Mouse (Mus musculus): Measurements from ENCODE around the gene Pcbp3. TPM values are rescaled to one million over a fixed set of nuclear protein-coding genes. Genes with fewer than 3 reads are reported as not detected.

Pcbp3 gene
- total and polyA plus RNA-seq, 3 experiments: not detected

GRCm38 (mm10) chr10:76809916-76810660 lies 151.6 kb downstream of the Pcbp3 start:
- Histone ChIP-seq H3K36me3 (replicated peaks in 1 of 2; ENCODE audit: control insufficient read depth in 1 of 2, insufficient read depth in 1 of 2, low read length in 1 of 2) (no peaks in the 10 kb centered on the region), H3K9ac (ENCODE audit: insufficient read depth, low read depth) (no peak overlapping the region), H3K27ac (ENCODE audit: insufficient read depth, low read depth) (no peak overlapping the region), H3K9me3 (replicated peaks; ENCODE audit: low read length) (no peaks in the 10 kb centered on the region), H3K4me1 (ENCODE audit: control insufficient read depth in 1 of 2, insufficient read depth in 2 of 2) (0 out of 4 replicates have a peak, but pooled peaks cover 0 to 2% of the 10 kb centered on the region in 2 experiments), H3K4me3 (replicated peaks in 1 of 3; ENCODE audit: low read depth in 2 of 3, low read length in 2 of 3, poor library complexity in 1 of 3) (no peak overlapping the region), H3K4me2 (ENCODE audit: insufficient read depth, low read depth, poor library complexity, severe bottlenecking) (no peak overlapping the region), H3K79me2 (replicated peaks; ENCODE audit: control insufficient read depth, extremely low read depth, insufficient read depth, poor library complexity, severe bottlenecking) (no peaks in the 10 kb centered on the region), H3K27me3 (replicated peaks) (peaks cover 77% of the 10 kb centered on the region)
- TF ChIP-seq ZKSCAN1 (IDR thresholded peaks at IDR 0.05; ENCODE audit: borderline replicate concordance, low read depth, low read length): no peak
- TF ChIP-seq MXI1 (IDR thresholded peaks at IDR 0.05; ENCODE audit: low read depth, low read length): no peak
- TF ChIP-seq MAX (IDR thresholded peaks at IDR 0.05; ENCODE audit: low read length): no peak
- TF ChIP-seq NRF1 (IDR thresholded peaks at IDR 0.05; ENCODE audit: low read depth, low read length): no peak
- TF ChIP-seq CTCF (conservative IDR thresholded peaks at IDR 0.05 in 1 of 2, IDR thresholded peaks at IDR 0.05 in 1 of 2; ENCODE audit: low read depth in 2 of 2, low read length in 2 of 2): no peak
- TF ChIP-seq NELFE (IDR thresholded peaks at IDR 0.05; ENCODE audit: low read depth, low read length): no peak
- DNase-seq (ENCODE audit: extremely low read depth): no peak
- dilution Hi-C loops (cut with MboI; ENCODE audit: extremely low pct_ligation_motif_present, extremely low pct_unique_long_range_greater_than_20kb, low sequenced_read_pairs): no loop called here
- in situ Hi-C loops (cut with MboI; ENCODE audit: low pct_ligation_motif_present, low pct_unique_long_range_greater_than_20kb, low sequenced_read_pairs): no loop called here

- Histone ChIP-seq H3K27ac (ENCODE audit: insufficient read depth, low read depth) (no peak overlapping the region), H3K9me3 (replicated peaks; ENCODE audit: low read length) (no peaks in the 10 kb centered on the region), H3K4me2 (ENCODE audit: insufficient read depth, low read depth, poor library complexity, severe bottlenecking) (no peak overlapping the region), H3K36me3 (replicated peaks in 1 of 2; ENCODE audit: control insufficient read depth in 1 of 2, insufficient read depth in 1 of 2, low read length in 1 of 2) (no peaks in the 10 kb centered on the region), H3K9ac (ENCODE audit: insufficient read depth, low read depth) (no peak overlapping the region), H3K79me2 (replicated peaks; ENCODE audit: control insufficient read depth, extremely low read depth, insufficient read depth, poor library complexity, severe bottlenecking) (no peaks in the 10 kb centered on the region), H3K4me1 (ENCODE audit: control insufficient read depth in 1 of 2, insufficient read depth in 2 of 2) (0 out of 4 replicates have a peak, but pooled peaks cover 0 to 2% of the 10 kb centered on the region in 2 experiments), H3K27me3 (replicated peaks) (peaks cover 77% of the 10 kb centered on the region), H3K4me3 (replicated peaks in 1 of 3; ENCODE audit: low read depth in 2 of 3, low read length in 2 of 3, poor library complexity in 1 of 3) (no peak overlapping the region)
- dilution Hi-C loops (cut with MboI; ENCODE audit: extremely low pct_ligation_motif_present, extremely low pct_unique_long_range_greater_than_20kb, low sequenced_read_pairs): no loop called here
- in situ Hi-C loops (cut with MboI; ENCODE audit: low pct_ligation_motif_present, low pct_unique_long_range_greater_than_20kb, low sequenced_read_pairs): no loop called here
- TF ChIP-seq MYC (IDR thresholded peaks at IDR 0.05; ENCODE audit: low read depth, low read length): no peak
- no peak for TF ChIP-seq POLR2AphosphoS2 (IDR thresholded peaks at IDR 0.05; ENCODE audit: low read depth, low read length)
- no peak for TF ChIP-seq JUND (conservative IDR thresholded peaks at IDR 0.05; ENCODE audit: low read depth, low read length)
- no peak for TF ChIP-seq MAZ (IDR thresholded peaks at IDR 0.05; ENCODE audit: low read depth, low read length)
- TF ChIP-seq BHLHE40 (IDR thresholded peaks at IDR 0.05; ENCODE audit: low read depth, low read length): no peak
- no peak for TF ChIP-seq PAX5 (IDR thresholded peaks at IDR 0.05; ENCODE audit: low read length)
- TF ChIP-seq GABPA (IDR thresholded peaks at IDR 0.05; ENCODE audit: insufficient replicate concordance, low read depth, low read length): no peak
- no peak for TF ChIP-seq ZC3H11A (IDR thresholded peaks at IDR 0.05; ENCODE audit: low read depth, low read length)
- no peak for TF ChIP-seq E2F4 (IDR thresholded peaks at IDR 0.05; ENCODE audit: insufficient replicate concordance, low read depth, low read length)
- no peak for DNase-seq (ENCODE audit: extremely low read depth)
These were observed 152.2 kb downstream of the Pcbp3 start for GRCm38 (mm10) chr10:76809439-76809838.

Data from CH12.LX (cell line).